ENCODE assay signal across 10 mouse cellular contexts in the genomic region with DNA sequence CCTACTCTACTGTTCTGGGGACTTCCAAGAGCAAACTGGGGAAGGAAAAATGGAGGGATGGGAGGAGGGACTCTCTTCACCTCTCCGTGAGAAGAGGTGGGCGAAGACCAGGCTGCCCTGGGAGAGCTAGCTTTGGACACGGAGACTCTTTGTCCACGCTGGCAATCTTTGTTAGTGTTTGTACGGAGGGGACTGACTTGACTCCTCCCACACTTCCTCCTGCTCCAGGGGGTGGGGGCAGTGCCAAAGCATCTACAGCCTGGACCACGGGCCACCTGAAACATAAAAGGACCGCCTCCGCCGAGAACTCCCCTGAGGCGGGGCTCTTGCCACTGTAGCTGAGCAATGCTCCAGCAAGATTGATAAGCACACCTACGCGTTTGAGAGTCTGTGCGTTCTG. TPM values are rescaled to one million over a fixed set of nuclear protein-coding genes. Genes with fewer than 3 reads are reported as not detected.
DNase-seq lines count a peak whose midpoint lies in the region; ATAC-seq and TF ChIP-seq lines count a peak whose summit lies in the region.
"Had no signal": no experiment of that assay in that cellular context is flagged by ENCODE, and none has a peak within 500 bp of the region (broad histone marks: within the 10 kb centered on the region; RNA-seq: fewer than 3 reads in every experiment).

No protein-coding gene starts in this region.

- peak overlapping the region; percentile 51 for H3K4me2 ChIP-seq in neural tube, embryonic 12.5 days (replicated peaks)

- WGBS in forebrain, embryonic 10.5 days = 9% methylated on average over 13 of the region's 13 CpGs
- 11% methylated on average over 13 of the region's 13 CpGs for WGBS in neural tube, embryonic 12.5 days

- H3K27me3 ChIP-seq in forebrain, embryonic 10.5 days (ENCODE audit: poor library complexity, severe bottlenecking) = no peaks in the 10 kb centered on the region
- H3K27me3 ChIP-seq in neural tube, embryonic 12.5 days (replicated peaks) = no peaks in the 10 kb centered on the region

- 0 out of 2 replicates have a peak overlapping the region, but pooled peaks have one; percentile 18 for H3K9ac ChIP-seq in neural tube, embryonic 12.5 days

- H3K27ac ChIP-seq in layer of hippocampus, adult 2 months = peak overlapping the region; percentile 87
- no peak overlapping the region; the same call in 1 of the 2 replicates for H3K27ac ChIP-seq in forebrain, embryonic 10.5 days
- no peak overlapping the region for H3K27ac ChIP-seq in neural tube, embryonic 12.5 days

- no peaks in the 10 kb centered on the region for H3K36me3 ChIP-seq in forebrain, embryonic 10.5 days (replicated peaks)
- H3K36me3 ChIP-seq in neural tube, embryonic 12.5 days = no peaks in the 10 kb centered on the region

- no peak for DNase-seq in layer of hippocampus, adult 2 months (ENCODE audit: low spot score in 2 of 2)
- DNase-seq in layer of hippocampus, postnatal 14 days (ENCODE audit: low spot score in 2 of 2) = no peak
- peak; percentile 17 for DNase-seq in forebrain, embryonic 10.5 days (ENCODE audit: extremely low spot score, low spot score)
- DNase-seq in induced T-regulatory cell, adult 2 months (ENCODE audit: low read depth) = peak; percentile 6
- no peak for DNase-seq in gastrocnemius, postnatal 14 days
- DNase-seq in urinary bladder, postnatal 14 days (ENCODE audit: low spot score) = no peak
- no peak for DNase-seq in adrenal gland, adult (ENCODE audit: inconsistent age in 2 of 2, low spot score in 1 of 2)
- DNase-seq: thymus, adult 2 months had no signal

- intact Hi-C loops in gastrocnemius, postnatal 14 days (cut with DNase I; ENCODE audit: low total_unique reads) = no loop called here

- peak; percentile 36; the same call in 1 of the 2 replicates for ATAC-seq in neural tube, embryonic 12.5 days (ENCODE audit: low FRiP score, low read depth)

- no peak for TF ChIP-seq CTCF in layer of hippocampus, adult 2 months (conservative IDR thresholded peaks at IDR 0.05)

- no peaks in the 10 kb centered on the region for H3K9me3 ChIP-seq in forebrain, embryonic 10.5 days
- no peaks in the 10 kb centered on the region for H3K9me3 ChIP-seq in neural tube, embryonic 12.5 days

- peaks cover 11% of the 10 kb centered on the region for H3K4me1 ChIP-seq in forebrain, embryonic 10.5 days
- peaks cover 17% of the 10 kb centered on the region for H3K4me1 ChIP-seq in neural tube, embryonic 12.5 days

- H3K4me3 ChIP-seq in layer of hippocampus, adult 2 months = no peak overlapping the region
- H3K4me3 ChIP-seq in forebrain, embryonic 10.5 days = peak overlapping the region; percentile 42
- H3K4me3 ChIP-seq in neural tube, embryonic 12.5 days = no peak overlapping the region
- H3K4me3 ChIP-seq: erythroblast, embryonic 14.5 days had no signal

RNA-seq across cellular contexts. Expression of gene Mettl24, which starts 8.9 kb away (rescaled TPM):
- 1 to 10 TPM; 2.0 to 2.8 TPM for total RNA-seq in layer of hippocampus, adult 2 months (2021)
- total RNA-seq in layer of hippocampus, postnatal 14 days (2021) = 1 to 10 TPM; 1.2 to 1.9 TPM
- polyA plus RNA-seq in forebrain, embryonic 10.5 days (2016; fragmentation: Nextera tagmentation; extraction: Ambion mirVana) = 0.53 and 0.78 TPM in 2 replicates
- polyA plus RNA-seq in neural tube, embryonic 12.5 days (2016; fragmentation: Nextera tagmentation; extraction: Ambion mirVana) = 0.98 and 1.1 TPM in 2 replicates
- 1 to 10 TPM in 1 of 2 experiments, under 1 TPM in 1; 0.88 to 1.1 TPM for total RNA-seq in gastrocnemius, postnatal 14 days (2021)
- polyA plus RNA-seq: erythroblast, embryonic 14.5 days had no signal

RNA-seq across cellular contexts. Expression of gene Ddo, which starts 44.3 kb away (rescaled TPM):
- total RNA-seq in layer of hippocampus, adult 2 months (2021) = 10 to 100 TPM; 18.9 to 21.5 TPM
- 10 to 100 TPM in 1 of 2 experiments, 1 to 10 TPM in 1; 9.5 to 11.1 TPM for total RNA-seq in layer of hippocampus, postnatal 14 days (2021)
- polyA plus RNA-seq in forebrain, embryonic 10.5 days (2016; fragmentation: Nextera tagmentation; extraction: Ambion mirVana) = 0.14 and 0.26 TPM in 2 replicates
- polyA plus RNA-seq in neural tube, embryonic 12.5 days (2016; fragmentation: Nextera tagmentation; extraction: Ambion mirVana) = 0.15 and 0.32 TPM in 2 replicates
- total RNA-seq in gastrocnemius, postnatal 14 days (2021) = 10 to 100 TPM; 22.0 to 24.3 TPM
- polyA plus RNA-seq: erythroblast, embryonic 14.5 days had no signal

Comparison
In these comparisons a context has a peak if more than half of its experiments do, and no peak if none do; other contexts are left out.
1. DNase-seq: peak in forebrain, embryonic 10.5 days (single experiment) and induced T-regulatory cell, adult 2 months (single experiment); none in layer of hippocampus, adult 2 months (0 of 2), layer of hippocampus, postnatal 14 days (0 of 2), gastrocnemius, postnatal 14 days (single experiment), urinary bladder, postnatal 14 days (single experiment) and adrenal gland, adult (0 of 2).